Mouse (Mus musculus): Measurements from ENCODE around the gene Gatb. TPM values are rescaled to one million over a fixed set of nuclear protein-coding genes. Genes with fewer than 3 reads are reported as not detected.

The Gatb gene
- polyA plus RNA-seq, 1 experiment = 14.9 TPM

- H3K27ac ChIP-seq (ENCODE audit: insufficient read depth, low read length) = no peak overlapping the region
Measured at GRCm38 (mm10) chr3:85663826-85664225, 89.9 kb downstream of the Gatb start.

GRCm38 (mm10) chr3:85664591-85665171 is 90.8 kb downstream of the Gatb start:
- TF ChIP-seq CTCF (IDR thresholded peaks at IDR 0.05; ENCODE audit: borderline replicate concordance, insufficient read depth, low read depth, low read length) (no peak), POLR2A (IDR thresholded peaks at IDR 0.05; ENCODE audit: borderline replicate concordance, insufficient read depth, low read length) (no peak)
- WGBS = 22% methylated on average over 10 of the region's 10 CpGs
- Histone ChIP-seq H3K27me3 (ENCODE audit: control insufficient read depth, insufficient read depth, low read length) (no peaks in the 10 kb centered on the region), H3K27ac (ENCODE audit: insufficient read depth, low read length) (peak overlapping the region; percentile 1; the same call in 1 of the 2 replicates), H3K4me1 (ENCODE audit: control insufficient read depth, insufficient read depth, low read length) (peaks cover 14% of the 10 kb centered on the region), H3K4me3 (replicated peaks; ENCODE audit: insufficient read depth, low read depth, low read length) (no peak overlapping the region)
- peak; percentile 65 to 74 for DNase-seq

More at GRCm38 (mm10) chr3:85663826-85664225, 89.9 kb downstream of the Gatb start:
- no peak for DNase-seq
- TF ChIP-seq POLR2A (IDR thresholded peaks at IDR 0.05; ENCODE audit: borderline replicate concordance, insufficient read depth, low read length) (no peak), CTCF (IDR thresholded peaks at IDR 0.05; ENCODE audit: borderline replicate concordance, insufficient read depth, low read depth, low read length) (no peak)
- Histone ChIP-seq H3K4me1 (ENCODE audit: control insufficient read depth, insufficient read depth, low read length) (peaks cover 18% of the 10 kb centered on the region), H3K4me3 (replicated peaks; ENCODE audit: insufficient read depth, low read depth, low read length) (no peak overlapping the region), H3K27me3 (ENCODE audit: control insufficient read depth, insufficient read depth, low read length) (no peaks in the 10 kb centered on the region)
- 97% methylated on average over 5 of the region's 5 CpGs for WGBS

GRCm38 (mm10) chr3:85666166-85666565 is 92.2 kb downstream of the Gatb start:
- peaks cover 12% of the 10 kb centered on the region for H3K4me1 ChIP-seq (ENCODE audit: control insufficient read depth, insufficient read depth, low read length)
- no peak overlapping the region for H3K4me3 ChIP-seq (replicated peaks; ENCODE audit: insufficient read depth, low read depth, low read length)
- no peaks in the 10 kb centered on the region for H3K27me3 ChIP-seq (ENCODE audit: control insufficient read depth, insufficient read depth, low read length)
- 67% methylated on average over 3 of the region's 3 CpGs for WGBS
- TF ChIP-seq POLR2A (IDR thresholded peaks at IDR 0.05; ENCODE audit: borderline replicate concordance, insufficient read depth, low read length) = no peak
- TF ChIP-seq CTCF (IDR thresholded peaks at IDR 0.05; ENCODE audit: borderline replicate concordance, insufficient read depth, low read depth, low read length) = no peak
- DNase-seq = no peak
- no peak overlapping the region for H3K27ac ChIP-seq (ENCODE audit: insufficient read depth, low read length)

- Histone ChIP-seq H3K27me3 (ENCODE audit: control insufficient read depth, insufficient read depth, low read length) (no peaks in the 10 kb centered on the region), H3K4me1 (ENCODE audit: control insufficient read depth, insufficient read depth, low read length) (peaks cover 12% of the 10 kb centered on the region), H3K4me3 (replicated peaks; ENCODE audit: insufficient read depth, low read depth, low read length) (no peak overlapping the region), H3K27ac (ENCODE audit: insufficient read depth, low read length) (no peak overlapping the region)
- no peak for DNase-seq
- TF ChIP-seq CTCF (IDR thresholded peaks at IDR 0.05; ENCODE audit: borderline replicate concordance, insufficient read depth, low read depth, low read length) = no peak
- no peak for TF ChIP-seq POLR2A (IDR thresholded peaks at IDR 0.05; ENCODE audit: borderline replicate concordance, insufficient read depth, low read length)
- WGBS = 82% methylated on average over 12 of the region's 12 CpGs
Measured at GRCm38 (mm10) chr3:85666736-85667135, 92.8 kb downstream of the Gatb start.

- Histone ChIP-seq H3K4me3 (replicated peaks; ENCODE audit: insufficient read depth, low read depth, low read length) (no peak overlapping the region), H3K4me1 (ENCODE audit: control insufficient read depth, insufficient read depth, low read length) (peaks cover 12% of the 10 kb centered on the region), H3K27ac (ENCODE audit: insufficient read depth, low read length) (no peak overlapping the region), H3K27me3 (ENCODE audit: control insufficient read depth, insufficient read depth, low read length) (no peaks in the 10 kb centered on the region)
- 96% methylated on average over 6 of the region's 6 CpGs for WGBS
- DNase-seq = no peak
- TF ChIP-seq POLR2A (IDR thresholded peaks at IDR 0.05; ENCODE audit: borderline replicate concordance, insufficient read depth, low read length) (no peak), CTCF (IDR thresholded peaks at IDR 0.05; ENCODE audit: borderline replicate concordance, insufficient read depth, low read depth, low read length) (no peak)
Measured at GRCm38 (mm10) chr3:85667683-85668082, 93.8 kb downstream of the Gatb start.

- TF ChIP-seq CTCF (IDR thresholded peaks at IDR 0.05; ENCODE audit: borderline replicate concordance, insufficient read depth, low read depth, low read length) (no peak), POLR2A (IDR thresholded peaks at IDR 0.05; ENCODE audit: borderline replicate concordance, insufficient read depth, low read length) (no peak)
Measured at GRCm38 (mm10) chr3:85669844-85670243, 95.9 kb downstream of the Gatb start.

GRCm38 (mm10) chr3:85677133-85677532 is 103.2 kb downstream of the Gatb start:
- TF ChIP-seq CTCF (IDR thresholded peaks at IDR 0.05; ENCODE audit: borderline replicate concordance, insufficient read depth, low read depth, low read length) = no peak
- TF ChIP-seq POLR2A (IDR thresholded peaks at IDR 0.05; ENCODE audit: borderline replicate concordance, insufficient read depth, low read length) = no peak
- DNase-seq = no peak
- Histone ChIP-seq H3K27ac (ENCODE audit: insufficient read depth, low read length) (no peak overlapping the region), H3K4me3 (replicated peaks; ENCODE audit: insufficient read depth, low read depth, low read length) (no peak overlapping the region), H3K4me1 (ENCODE audit: control insufficient read depth, insufficient read depth, low read length) (no peaks in the 10 kb centered on the region), H3K27me3 (ENCODE audit: control insufficient read depth, insufficient read depth, low read length) (no peaks in the 10 kb centered on the region)
- 89% methylated on average over 8 of the region's 8 CpGs for WGBS

More at GRCm38 (mm10) chr3:85669844-85670243, 95.9 kb downstream of the Gatb start:
- H3K27me3 ChIP-seq (ENCODE audit: control insufficient read depth, insufficient read depth, low read length) = no peaks in the 10 kb centered on the region
- peaks cover 4% of the 10 kb centered on the region; the same call in 1 of the 2 replicates for H3K4me1 ChIP-seq (ENCODE audit: control insufficient read depth, insufficient read depth, low read length)
- 75% methylated on average over 6 of the region's 6 CpGs for WGBS
- DNase-seq = no peak
- H3K4me3 ChIP-seq (replicated peaks; ENCODE audit: insufficient read depth, low read depth, low read length) = no peak overlapping the region
- no peak overlapping the region for H3K27ac ChIP-seq (ENCODE audit: insufficient read depth, low read length)

- Histone ChIP-seq H3K27ac (ENCODE audit: insufficient read depth, low read length) (no peak overlapping the region), H3K27me3 (ENCODE audit: control insufficient read depth, insufficient read depth, low read length) (no peaks in the 10 kb centered on the region), H3K4me3 (replicated peaks; ENCODE audit: insufficient read depth, low read depth, low read length) (no peak overlapping the region), H3K4me1 (ENCODE audit: control insufficient read depth, insufficient read depth, low read length) (no peaks in the 10 kb centered on the region)
- TF ChIP-seq CTCF (IDR thresholded peaks at IDR 0.05; ENCODE audit: borderline replicate concordance, insufficient read depth, low read depth, low read length) = no peak
- no peak for TF ChIP-seq POLR2A (IDR thresholded peaks at IDR 0.05; ENCODE audit: borderline replicate concordance, insufficient read depth, low read length)
- no peak for DNase-seq
- WGBS = 85% methylated on average over 3 of the region's 3 CpGs
Measured at GRCm38 (mm10) chr3:85677952-85678351, 104.0 kb downstream of the Gatb start.

Measured in cerebellum, adult 2 months (tissue).